Comparison of ENCODE assay signal across 18 mouse cellular contexts in genomic region chr9:106192998-106193397, GRCm38 (mm10). TPM values are rescaled to one million over a fixed set of nuclear protein-coding genes. Genes with fewer than 3 reads are reported as not detected.
A peak's percentile ranks its signal among the peaks of the same experiment; 100 is the strongest.
DNase-seq lines count a peak whose midpoint lies in the region; TF ChIP-seq lines count a peak whose summit lies in the region.
"Had no signal": no experiment of that assay in that cellular context is flagged by ENCODE, and none has a peak within 500 bp of the region (broad histone marks: within the 10 kb centered on the region; RNA-seq: fewer than 3 reads in every experiment).

No protein-coding gene starts in this region.

- no peak overlapping the region for H3K27ac ChIP-seq in MEL (ENCODE audit: control insufficient read depth, low read depth, low read length)
- H3K27ac ChIP-seq: embryonic facial prominence, embryonic 13.5 days; forebrain, embryonic 15.5 days; midbrain, embryonic 13.5 days; neural tube, embryonic 15.5 days had no signal

- no peak for TF ChIP-seq CTCF in MEL (IDR thresholded peaks at IDR 0.05 in 2 of 3, conservative IDR thresholded peaks at IDR 0.05 in 1 of 3; ENCODE audit: control insufficient read depth in 1 of 3, insufficient read depth in 1 of 3, low read depth in 2 of 3, low read length in 3 of 3, poor library complexity in 1 of 3, severe bottlenecking in 1 of 3)

- H3K9ac ChIP-seq in MEL (ENCODE audit: control insufficient read depth, low read depth, low read length, poor library complexity, severe bottlenecking), result no peak overlapping the region
- H3K9ac ChIP-seq: embryonic facial prominence, embryonic 13.5 days; forebrain, embryonic 15.5 days; midbrain, embryonic 13.5 days; neural tube, embryonic 15.5 days had no signal

- no peak; a peak in 1 of 4 replicates for TF ChIP-seq POLR2A in MEL (IDR thresholded peaks at IDR 0.05; ENCODE audit: control insufficient read depth in 1 of 2, insufficient read depth in 1 of 2, low read depth in 1 of 2, low read length in 2 of 2, poor library complexity in 1 of 2)

- no peak for TF ChIP-seq EP300 in MEL (IDR thresholded peaks at IDR 0.05; ENCODE audit: low read depth in 1 of 2, low read length in 2 of 2)

- peak; percentile 57 for DNase-seq in right cerebral cortex, adult 18-20 months
- DNase-seq in right cerebral cortex, postnatal 36 days (ENCODE audit: low spot score in 2 of 2), result no peak
- peak; percentile 80 for DNase-seq in MEL (ENCODE audit: low read depth, low spot score)
- DNase-seq in induced T-regulatory cell, adult 2 months (ENCODE audit: low read depth), result peak; percentile 34
- DNase-seq in splenic B cell, adult 2 months (ENCODE audit: low read depth, low spot score), result peak; percentile 73
- no peak for DNase-seq in c-Kit-positive CD71-positive TER-119-positive erythroid progenitor cells, embryonic 14.5 days (ENCODE audit: low spot score)
- no peak for DNase-seq in urinary bladder, adult 18-20 months (ENCODE audit: low spot score in 2 of 2)
- DNase-seq: adrenal gland, postnatal 10 days; cerebellum, adult 2 months; gastrocnemius, postnatal 36 days; kidney, adult 11 months; lung, adult 18-20 months; right cerebral cortex, postnatal 4 days had no signal

- H3K79me2 ChIP-seq in MEL (ENCODE audit: control insufficient read depth, insufficient read depth, low read length, poor library complexity), result no peaks in the 10 kb centered on the region; the same call in 1 of the 2 replicates

- TF ChIP-seq RAD21 in MEL (IDR thresholded peaks at IDR 0.05; ENCODE audit: low read depth, low read length), result no peak

- H3K4me3 ChIP-seq in MEL (ENCODE audit: control insufficient read depth in 1 of 2, insufficient read depth in 1 of 2, low read depth in 2 of 2, low read length in 2 of 2), result no peak overlapping the region
- H3K4me3 ChIP-seq: embryonic facial prominence, embryonic 13.5 days; forebrain, embryonic 15.5 days; midbrain, embryonic 13.5 days; neural tube, embryonic 15.5 days had no signal

- H3K4me1 ChIP-seq in MEL (ENCODE audit: control insufficient read depth in 1 of 2, insufficient read depth in 2 of 2, low read length in 2 of 2), result 0 out of 4 replicates have a peak, but pooled peaks cover 0 to under 1% of the 10 kb centered on the region in 2 experiments
- H3K4me1 ChIP-seq: forebrain, embryonic 15.5 days had no signal

- H3K27me3 ChIP-seq in MEL (ENCODE audit: control insufficient read depth in 1 of 2, insufficient read depth in 2 of 2, low read length in 2 of 2), result no peaks in the 10 kb centered on the region
- H3K27me3 ChIP-seq in splenic B cell, adult 2 months (ENCODE audit: control insufficient read depth, insufficient read depth, low read length, poor library complexity, severe bottlenecking), result no peaks in the 10 kb centered on the region
- H3K27me3 ChIP-seq: embryonic facial prominence, embryonic 13.5 days; forebrain, embryonic 15.5 days; neural tube, embryonic 15.5 days; Patski had no signal

- peaks cover 0 to 5% of the 10 kb centered on the region in 2 experiments; a peak in 2 of 4 replicates for H3K36me3 ChIP-seq in MEL (ENCODE audit: control insufficient read depth in 1 of 2, insufficient read depth in 2 of 2, low read length in 2 of 2)
- H3K36me3 ChIP-seq in splenic B cell, adult 2 months (ENCODE audit: control insufficient read depth, insufficient read depth, low read length, poor library complexity, severe bottlenecking), result peaks cover 5% of the 10 kb centered on the region

- H3K9me3 ChIP-seq in MEL (replicated peaks; ENCODE audit: insufficient read depth, low read length), result no peaks in the 10 kb centered on the region
- H3K9me3 ChIP-seq: embryonic facial prominence, embryonic 13.5 days; forebrain, embryonic 15.5 days; midbrain, embryonic 13.5 days; neural tube, embryonic 15.5 days had no signal

TF ChIP-seq in MEL, 35 proteins besides CTCF, POLR2A, EP300 and RAD21:
- TF ChIP-seq MAX (IDR thresholded peaks at IDR 0.05; ENCODE audit: low read length) (no peak), HCFC1 (IDR thresholded peaks at IDR 0.05; ENCODE audit: low read depth, low read length) (no peak), ZKSCAN1 (IDR thresholded peaks at IDR 0.05; ENCODE audit: low read depth, low read length) (no peak), POLR2AphosphoS2 (IDR thresholded peaks at IDR 0.05; ENCODE audit: low read length) (no peak), TBP (IDR thresholded peaks at IDR 0.05; ENCODE audit: low read depth, low read length) (peak; percentile 93)

RNA-seq across cellular contexts. Expression of gene Ppm1m, which starts 6.5 kb away (rescaled TPM):
- 29.4 and 34.2 TPM in 2 replicates for total RNA-seq in MEL (2012; rRNA removed)
- 10 to 100 TPM in 1 of 2 experiments, not detected in 1; 47.2 TPM for polyA plus RNA-seq in MEL (2012; ENCODE audit: insufficient read depth in 1 of 2, insufficient read length in 2 of 2, low read depth in 1 of 2, low replicate concordance in 2 of 2, missing spikeins in 1 of 2)

RNA-seq across cellular contexts. Expression of gene Twf2, which starts 9.9 kb away (rescaled TPM):
- total RNA-seq in MEL (2012; rRNA removed), result 63.9 and 66.8 TPM in 2 replicates
- 100 to 1,000 TPM in 1 of 2 experiments, not detected in 1; 101 TPM for polyA plus RNA-seq in MEL (2012; ENCODE audit: insufficient read depth in 1 of 2, insufficient read length in 2 of 2, low read depth in 1 of 2, low replicate concordance in 2 of 2, missing spikeins in 1 of 2)

RNA-seq across cellular contexts. Expression of gene Wdr82, which starts 22.3 kb away (rescaled TPM):
- total RNA-seq in MEL (2012; rRNA removed), result 72.2 and 78.0 TPM in 2 replicates
- polyA plus RNA-seq in MEL (2012; ENCODE audit: insufficient read depth in 1 of 2, insufficient read length in 2 of 2, low read depth in 1 of 2, low replicate concordance in 2 of 2, missing spikeins in 1 of 2), result 100 to 1,000 TPM in 1 of 2 experiments, 10 to 100 TPM in 1; 41.7 to 108 TPM

RNA-seq across cellular contexts. Expression of gene Tlr9, which starts 29.4 kb away (rescaled TPM):
- total RNA-seq in MEL (2012; rRNA removed), result not detected in 2 replicates
- polyA plus RNA-seq in MEL (2012; ENCODE audit: insufficient read depth in 1 of 2, insufficient read length in 2 of 2, low read depth in 1 of 2, low replicate concordance in 2 of 2, missing spikeins in 1 of 2), result not detected
- polyA plus RNA-seq: embryonic facial prominence, embryonic 13.5 days; forebrain, embryonic 15.5 days; midbrain, embryonic 13.5 days; neural tube, embryonic 15.5 days had no signal

RNA-seq across cellular contexts. Expression of gene Glyctk, which starts 35.1 kb away (rescaled TPM):
- total RNA-seq in MEL (2012; rRNA removed), result 3.1 and 3.2 TPM in 2 replicates
- polyA plus RNA-seq in MEL (2012; ENCODE audit: insufficient read depth in 1 of 2, insufficient read length in 2 of 2, low read depth in 1 of 2, low replicate concordance in 2 of 2, missing spikeins in 1 of 2), result 1 to 10 TPM in 1 of 2 experiments, not detected in 1; 3.3 TPM

Comparison
In these comparisons a context has a peak if more than half of its experiments do, and no peak if none do; other contexts are left out.
1. DNase-seq: peak in right cerebral cortex, adult 18-20 months (single experiment), MEL (single experiment), induced T-regulatory cell, adult 2 months (single experiment) and splenic B cell, adult 2 months (single experiment); none in right cerebral cortex, postnatal 36 days (0 of 2), c-Kit-positive CD71-positive TER-119-positive erythroid progenitor cells, embryonic 14.5 days (single experiment) and urinary bladder, adult 18-20 months (0 of 2).